Mouse (Mus musculus): Measurements from ENCODE around the gene Ccdc120. TPM values are rescaled to one million over a fixed set of nuclear protein-coding genes. Genes with fewer than 3 reads are reported as not detected.
A peak's percentile ranks its signal among the peaks of the same experiment; 100 is the strongest.

The Ccdc120 gene
- polyA plus RNA-seq, 1 experiment from 2014 or later, result 72.2 TPM

DNA sequence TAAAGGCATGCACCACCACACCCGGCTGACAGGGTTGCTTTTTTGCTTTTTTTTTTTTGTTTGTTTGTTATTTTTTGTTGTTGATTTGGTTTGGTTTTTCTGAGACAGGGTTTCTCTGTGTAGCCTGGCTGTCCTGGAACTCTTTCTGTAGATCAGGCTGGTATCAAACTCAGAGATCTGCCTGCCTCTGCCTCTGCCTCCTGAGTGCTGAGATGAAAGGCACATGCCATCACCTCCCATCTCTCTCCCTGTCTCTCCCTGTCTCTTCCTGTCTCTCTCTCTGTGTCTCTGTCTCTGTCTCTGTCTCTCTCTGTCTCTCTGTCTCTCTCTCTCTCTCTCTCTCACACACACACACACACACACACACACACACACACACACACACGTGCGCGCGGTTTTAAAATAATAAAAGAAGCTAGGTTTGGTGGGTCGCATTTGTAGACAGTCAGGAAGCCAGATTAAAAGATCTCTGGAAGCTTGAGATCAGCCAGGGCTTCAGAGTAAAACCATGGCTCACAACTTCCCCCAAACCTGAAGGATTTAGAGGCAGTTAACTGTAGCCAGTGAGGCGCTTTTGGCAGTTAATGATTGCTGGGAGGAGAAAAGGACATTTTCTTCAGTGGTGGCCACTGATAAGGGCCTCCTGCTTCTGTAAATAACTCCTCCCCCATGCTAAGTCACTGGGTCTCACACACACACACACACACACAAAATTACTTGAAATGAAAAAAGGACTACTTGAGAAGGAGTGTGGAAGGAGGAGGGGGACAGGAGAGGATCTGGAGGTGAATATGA is 27.9 kb upstream of the Ccdc120 start:
- ATAC-seq (ENCODE audit: low FRiP score, low TSS enrichment) (no peak), DNase-seq (no peak)
- H3K27ac ChIP-seq (replicated peaks; ENCODE audit: low read depth, low read length), result no peak overlapping the region
- H3K9me3 ChIP-seq (ENCODE audit: control insufficient read depth, low read length), result no peaks in the 10 kb centered on the region
- H3K4me3 ChIP-seq (replicated peaks; ENCODE audit: low read depth, low read length), result no peak overlapping the region
- no peak overlapping the region for H3K9ac ChIP-seq (replicated peaks; ENCODE audit: low read length)
- H3K36me3 ChIP-seq (ENCODE audit: control insufficient read depth, insufficient read depth, low read length), result peaks cover 4% of the 10 kb centered on the region; the same call in 1 of the 2 replicates
- no peaks in the 10 kb centered on the region for H3K4me1 ChIP-seq (ENCODE audit: control insufficient read depth, insufficient read depth, low read length)
- no peaks in the 10 kb centered on the region for H3K27me3 ChIP-seq (ENCODE audit: control insufficient read depth, insufficient read depth, low read length)
- WGBS, result 79% methylated on average over 7 of the region's 7 CpGs
- H3K4me2 ChIP-seq (ENCODE audit: low read length), result no peak overlapping the region

DNA sequence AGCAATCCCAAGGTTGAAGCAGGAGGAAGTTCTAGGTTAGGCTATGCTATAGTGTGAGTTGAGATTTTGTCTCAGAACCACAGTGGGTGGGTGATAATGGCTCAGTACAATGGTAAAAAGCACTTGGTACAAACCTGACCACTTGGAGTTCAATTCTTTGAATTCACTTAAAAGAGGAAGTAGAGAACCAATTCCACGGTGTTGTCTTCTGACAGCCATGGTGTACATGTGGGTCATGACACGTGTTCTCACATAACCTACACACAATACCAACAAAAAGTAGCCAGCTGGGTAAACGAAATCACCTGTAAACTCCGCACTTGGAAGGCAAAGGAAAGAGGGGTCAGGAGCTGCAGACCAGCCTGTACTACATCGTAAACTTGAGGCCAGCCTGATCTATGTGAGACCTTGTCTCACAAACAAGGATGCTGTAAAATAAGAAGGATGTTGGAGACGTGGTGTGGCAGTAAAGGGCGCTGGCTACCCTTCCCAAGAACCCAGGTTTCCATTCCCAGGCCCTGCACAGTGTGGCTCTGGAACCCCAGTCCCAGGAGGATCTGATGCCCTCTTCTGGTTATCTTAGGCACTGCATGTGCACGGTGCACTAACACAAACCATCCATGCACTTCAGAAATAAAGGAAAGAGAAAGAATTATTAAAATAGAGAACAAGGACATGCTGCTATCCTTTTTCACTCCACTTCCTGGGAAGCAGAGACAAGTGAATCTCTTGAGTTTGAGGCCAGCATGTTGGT is 25.8 kb upstream of the Ccdc120 start:
- Histone ChIP-seq H3K4me2 (ENCODE audit: low read length) (no peak overlapping the region), H3K4me3 (replicated peaks; ENCODE audit: low read depth, low read length) (no peak overlapping the region), H3K27me3 (ENCODE audit: control insufficient read depth, insufficient read depth, low read length) (no peaks in the 10 kb centered on the region), H3K36me3 (ENCODE audit: control insufficient read depth, insufficient read depth, low read length) (peaks cover 9% of the 10 kb centered on the region), H3K9ac (replicated peaks; ENCODE audit: low read length) (no peak overlapping the region), H3K27ac (replicated peaks; ENCODE audit: low read depth, low read length) (no peak overlapping the region), H3K4me1 (ENCODE audit: control insufficient read depth, insufficient read depth, low read length) (no peaks in the 10 kb centered on the region), H3K9me3 (ENCODE audit: control insufficient read depth, low read length) (no peaks in the 10 kb centered on the region)
- peak; percentile 55; the same call in 1 of the 2 replicates for ATAC-seq (ENCODE audit: low FRiP score, low TSS enrichment)
- WGBS, result 50% methylated on average over 8 of the region's 8 CpGs
- peak; percentile 68 for DNase-seq

DNA sequence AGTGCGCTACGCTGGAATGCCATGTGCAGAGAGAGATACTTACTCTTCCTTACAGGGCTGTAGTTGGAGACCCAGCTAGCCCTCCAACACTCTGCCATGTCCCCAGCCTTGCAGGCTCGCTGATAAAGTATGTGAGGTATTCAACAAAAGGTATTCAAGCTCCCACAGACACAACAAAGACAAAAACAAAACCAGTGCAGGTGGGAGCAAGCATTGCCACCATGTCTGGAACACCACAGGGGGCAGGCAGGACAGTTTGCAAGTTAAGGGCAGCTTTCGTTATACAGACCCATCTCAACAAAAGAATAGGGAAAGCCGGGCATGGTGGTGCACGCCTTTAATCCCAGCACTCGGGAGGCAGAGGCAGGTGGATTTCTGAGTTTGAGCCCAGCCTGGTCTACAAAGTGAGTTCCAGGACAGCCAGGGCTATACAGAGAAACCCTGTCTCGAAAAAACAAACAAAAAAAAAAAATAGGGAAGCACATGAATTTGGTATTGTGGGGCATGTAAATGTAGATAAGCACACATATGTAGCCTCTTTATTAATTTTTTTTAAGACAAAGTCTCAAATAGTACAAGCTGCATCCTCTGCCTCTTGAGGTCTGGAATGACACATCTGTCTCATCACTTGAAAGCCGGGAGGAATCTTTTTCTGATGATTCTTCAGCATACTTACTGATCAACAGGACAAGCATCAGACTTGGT is 24.9 kb upstream of the Ccdc120 start:
- Histone ChIP-seq H3K27ac (replicated peaks; ENCODE audit: low read depth, low read length) (no peak overlapping the region), H3K27me3 (ENCODE audit: control insufficient read depth, insufficient read depth, low read length) (no peaks in the 10 kb centered on the region), H3K4me3 (replicated peaks; ENCODE audit: low read depth, low read length) (no peak overlapping the region), H3K36me3 (ENCODE audit: control insufficient read depth, insufficient read depth, low read length) (peaks cover 16% of the 10 kb centered on the region), H3K9ac (replicated peaks; ENCODE audit: low read length) (no peak overlapping the region), H3K4me2 (ENCODE audit: low read length) (no peak overlapping the region), H3K4me1 (ENCODE audit: control insufficient read depth, insufficient read depth, low read length) (no peaks in the 10 kb centered on the region), H3K9me3 (ENCODE audit: control insufficient read depth, low read length) (no peaks in the 10 kb centered on the region)
- 76% methylated on average over 9 of the region's 9 CpGs for WGBS
- ATAC-seq (ENCODE audit: low FRiP score, low TSS enrichment) (no peak), DNase-seq (no peak)

DNA sequence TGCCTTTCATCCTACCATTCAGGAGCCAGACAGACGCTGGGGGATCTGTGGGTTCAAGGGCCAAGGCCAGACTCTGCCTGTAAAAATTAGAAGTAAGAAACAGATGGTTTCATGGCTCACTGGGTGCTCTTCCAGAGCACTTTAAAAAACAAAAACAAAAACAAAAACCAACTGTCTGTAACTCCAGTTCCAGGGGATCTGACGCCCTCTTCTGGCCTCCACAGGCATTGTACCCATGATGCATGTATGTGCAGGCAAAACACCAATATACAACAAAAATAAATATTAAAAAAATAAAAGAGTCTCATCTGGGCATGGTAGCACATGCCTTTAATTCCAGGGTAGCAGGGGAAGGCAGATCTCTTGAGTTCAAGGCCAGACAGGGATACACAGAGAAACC is 22.1 kb upstream of the Ccdc120 start:
- Histone ChIP-seq H3K9me3 (ENCODE audit: control insufficient read depth, low read length) (no peaks in the 10 kb centered on the region), H3K4me2 (ENCODE audit: low read length) (no peak overlapping the region), H3K36me3 (ENCODE audit: control insufficient read depth, insufficient read depth, low read length) (peaks cover 36% of the 10 kb centered on the region), H3K9ac (replicated peaks; ENCODE audit: low read length) (no peak overlapping the region), H3K27ac (replicated peaks; ENCODE audit: low read depth, low read length) (no peak overlapping the region), H3K4me3 (replicated peaks; ENCODE audit: low read depth, low read length) (no peak overlapping the region), H3K4me1 (ENCODE audit: control insufficient read depth, insufficient read depth, low read length) (no peaks in the 10 kb centered on the region), H3K27me3 (ENCODE audit: control insufficient read depth, insufficient read depth, low read length) (no peaks in the 10 kb centered on the region)
- peak; percentile 4 for DNase-seq
- no peak for ATAC-seq (ENCODE audit: low FRiP score, low TSS enrichment)
- 51% methylated on average over 2 of the region's 2 CpGs for WGBS

DNA sequence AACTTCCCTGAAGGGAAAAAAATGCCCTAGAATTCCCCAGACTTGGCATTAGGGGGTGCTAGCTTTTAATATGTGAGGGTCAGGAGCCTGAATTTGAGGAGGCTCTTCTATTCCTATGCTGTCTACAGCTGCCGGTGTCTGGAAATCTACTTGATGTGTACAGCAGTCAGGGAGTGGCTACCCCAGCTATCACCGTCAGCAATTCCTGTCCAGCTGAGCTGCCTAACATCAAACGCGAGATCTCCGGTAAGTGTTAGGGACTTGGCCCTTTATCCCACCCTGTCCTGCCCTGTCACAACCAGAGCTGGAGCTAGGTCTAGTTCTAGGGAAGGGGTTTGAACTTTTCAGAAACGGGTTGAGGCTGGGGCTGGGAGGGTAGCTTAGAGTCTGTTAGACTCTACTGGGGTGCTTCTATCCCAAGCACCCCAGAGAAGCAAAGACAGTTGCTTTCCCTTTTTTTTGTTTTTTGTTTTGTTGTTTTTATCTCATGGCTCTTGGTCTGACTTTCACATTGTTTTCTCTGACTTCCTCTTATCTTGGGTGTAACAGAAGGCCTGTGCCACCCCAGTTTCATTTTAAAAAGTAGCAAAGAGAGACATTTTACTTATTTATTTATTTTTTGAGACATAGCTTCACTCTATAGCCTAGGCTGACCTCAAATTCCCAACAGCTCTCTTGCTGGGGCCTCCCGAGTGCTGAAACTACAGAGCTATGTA is 18.8 kb upstream of the Ccdc120 start:
- no peak overlapping the region for H3K4me3 ChIP-seq (replicated peaks; ENCODE audit: low read depth, low read length)
- no peak overlapping the region for H3K4me2 ChIP-seq (ENCODE audit: low read length)
- H3K9me3 ChIP-seq (ENCODE audit: control insufficient read depth, low read length), result no peaks in the 10 kb centered on the region
- ATAC-seq (ENCODE audit: low FRiP score, low TSS enrichment) (no peak), DNase-seq (no peak)
- H3K9ac ChIP-seq (replicated peaks; ENCODE audit: low read length), result no peak overlapping the region
- H3K36me3 ChIP-seq (ENCODE audit: control insufficient read depth, insufficient read depth, low read length), result peaks cover 40% of the 10 kb centered on the region
- H3K4me1 ChIP-seq (ENCODE audit: control insufficient read depth, insufficient read depth, low read length), result 0 out of 2 replicates have a peak, but pooled peaks cover 5% of the 10 kb centered on the region
- WGBS, result 91% methylated on average over 7 of the region's 7 CpGs
- no peaks in the 10 kb centered on the region for H3K27me3 ChIP-seq (ENCODE audit: control insufficient read depth, insufficient read depth, low read length)
- no peak overlapping the region for H3K27ac ChIP-seq (replicated peaks; ENCODE audit: low read depth, low read length)

DNA sequence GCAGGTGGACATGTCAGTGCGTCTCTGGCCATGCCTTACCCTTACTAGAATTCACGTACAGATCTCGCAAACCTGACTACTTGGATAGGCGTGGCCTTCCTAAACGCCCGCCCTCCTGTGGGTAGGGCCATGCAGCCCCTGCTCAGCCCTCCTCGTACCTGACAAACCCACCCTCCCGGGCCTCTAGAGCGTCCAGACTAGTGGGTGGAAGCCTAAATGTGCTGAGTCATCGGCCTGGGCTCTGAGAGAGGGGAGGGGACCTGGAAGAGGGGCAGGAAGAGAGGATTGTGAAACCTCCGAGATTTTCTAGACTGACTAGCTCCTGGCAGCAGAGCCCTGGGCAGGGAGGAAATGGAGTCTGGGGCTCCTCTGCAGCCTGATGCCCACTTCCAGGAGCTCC is 15.1 kb upstream of the Ccdc120 start:
- no peaks in the 10 kb centered on the region for H3K9me3 ChIP-seq (ENCODE audit: control insufficient read depth, low read length)
- 20% methylated on average over 11 of the region's 11 CpGs for WGBS
- H3K4me1 ChIP-seq (ENCODE audit: control insufficient read depth, insufficient read depth, low read length), result 0 out of 2 replicates have a peak, but pooled peaks cover 6% of the 10 kb centered on the region
- peak overlapping the region; percentile 63 for H3K4me2 ChIP-seq (ENCODE audit: low read length)
- H3K4me3 ChIP-seq (replicated peaks; ENCODE audit: low read depth, low read length), result peak overlapping the region; percentile 55
- no peak for ATAC-seq (ENCODE audit: low FRiP score, low TSS enrichment)
- H3K9ac ChIP-seq (replicated peaks; ENCODE audit: low read length), result 0 out of 2 replicates have a peak overlapping the region, but pooled peaks have one; percentile 18
- DNase-seq, result peak; percentile 47
- H3K27ac ChIP-seq (replicated peaks; ENCODE audit: low read depth, low read length), result no peak overlapping the region
- H3K27me3 ChIP-seq (ENCODE audit: control insufficient read depth, insufficient read depth, low read length), result no peaks in the 10 kb centered on the region
- peaks cover 25% of the 10 kb centered on the region for H3K36me3 ChIP-seq (ENCODE audit: control insufficient read depth, insufficient read depth, low read length)

DNA sequence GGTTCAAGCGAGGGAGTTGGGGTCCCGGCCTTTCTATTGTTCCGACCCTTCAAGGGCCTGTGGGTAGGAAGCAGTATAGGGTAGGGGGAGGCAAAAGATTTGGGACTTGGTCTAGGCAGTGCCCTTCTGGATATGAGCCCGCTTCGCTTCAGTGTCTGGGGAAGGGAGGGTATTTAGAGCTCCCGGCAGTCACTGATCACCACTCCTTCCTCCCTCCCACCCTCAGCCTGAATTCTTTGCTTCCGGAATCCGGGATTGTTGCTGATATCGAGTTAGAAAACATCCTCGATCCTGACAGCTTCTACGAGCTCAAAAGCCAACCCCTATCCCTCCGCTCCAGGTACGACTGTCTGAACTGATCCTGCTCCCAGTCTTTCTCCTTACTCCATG is 14.6 kb upstream of the Ccdc120 start:
- Histone ChIP-seq H3K4me2 (ENCODE audit: low read length) (peak overlapping the region; percentile 63), H3K9me3 (ENCODE audit: control insufficient read depth, low read length) (no peaks in the 10 kb centered on the region), H3K27me3 (ENCODE audit: control insufficient read depth, insufficient read depth, low read length) (no peaks in the 10 kb centered on the region), H3K9ac (replicated peaks; ENCODE audit: low read length) (0 out of 2 replicates have a peak overlapping the region, but pooled peaks have one; percentile 18), H3K4me1 (ENCODE audit: control insufficient read depth, insufficient read depth, low read length) (0 out of 2 replicates have a peak, but pooled peaks cover 6% of the 10 kb centered on the region), H3K4me3 (replicated peaks; ENCODE audit: low read depth, low read length) (peak overlapping the region; percentile 55), H3K27ac (replicated peaks; ENCODE audit: low read depth, low read length) (no peak overlapping the region), H3K36me3 (ENCODE audit: control insufficient read depth, insufficient read depth, low read length) (peaks cover 20% of the 10 kb centered on the region; the same call in 1 of the 2 replicates)
- DNase-seq (peak; percentile 20), ATAC-seq (ENCODE audit: low FRiP score, low TSS enrichment) (no peak)
- WGBS, result 19% methylated on average over 13 of the region's 13 CpGs

Measured in midbrain, embryonic 14.5 days (tissue).